Mouse (Mus musculus) forebrain, embryonic 11.5 days (tissue): ENCODE measurements at regions not wholly inside any gene's neighbourhood (a gene's known extent, or its start where the extent isn't known, plus 50 kb on each side); places are given as distances from the start of the nearest gene placed in this dataset.
A peak's percentile ranks its signal among the peaks of the same experiment; 100 is the strongest.

Experiments
- ATAC-seq: fragments of 200-750 bp; cut with Nextera tagmentation; replicated peaks from 2 replicates; pipeline ENCODE4 v1.8.0; 2017; ENCODE audit warnings: moderate TSS enrichment; ENCODE audit not compliant: low FRiP score
- DNase-seq: peaks from one replicate; pipeline ENCODE4 v3.0.0-alpha.2; 2017; ENCODE audit warnings: low spot score
- H3K27ac ChIP-seq: fragments of 300-500 bp; sonication (generic); 2 replicates; pipeline ENCODE4 v1.5.1; 2014; ENCODE audit warnings: low read depth, low read length
- H3K27me3 ChIP-seq: fragments of 300-500 bp; sonication (generic); 2 replicates; pipeline ENCODE4 v1.6.1; 2014; ENCODE audit warnings: mild to moderate bottlenecking, low read length, mixed read lengths; ENCODE audit not compliant: control insufficient read depth, insufficient read depth
- H3K36me3 ChIP-seq: fragments of 300-500 bp; sonication (generic); 2 replicates; pipeline ENCODE4 v1.6.1; 2014; ENCODE audit warnings: mild to moderate bottlenecking, low read length, moderate library complexity, mixed read lengths; ENCODE audit not compliant: control insufficient read depth, insufficient read depth
- H3K4me1 ChIP-seq: fragments of 300-500 bp; sonication (generic); replicated peaks from 2 replicates; pipeline ENCODE4 v1.6.1; 2014; ENCODE audit warnings: low read length, mixed read lengths; ENCODE audit not compliant: control insufficient read depth, insufficient read depth
- H3K4me2 ChIP-seq: fragments of 300-500 bp; sonication (generic); 2 replicates; pipeline ENCODE4 v1.6.1; 2014; ENCODE audit warnings: low read depth, mild to moderate bottlenecking, low read length, moderate library complexity, mixed read lengths; ENCODE audit not compliant: severe bottlenecking
- H3K4me3 ChIP-seq: fragments of 300-500 bp; sonication (generic); 2 replicates; pipeline ENCODE4 v1.5.1; 2014; ENCODE audit warnings: low read depth, low read length
- H3K9ac ChIP-seq: fragments of 300-500 bp; sonication (generic); 2 replicates; pipeline ENCODE4 v1.6.1; 2014; ENCODE audit warnings: low read length
- H3K9me3 ChIP-seq: fragments of 300-500 bp; sonication (generic); 2 replicates; pipeline ENCODE4 v1.6.1; 2016; ENCODE audit warnings: low read length, mixed read lengths; ENCODE audit not compliant: control insufficient read depth
- WGBS: fragments of 180-500 bp; shearing (Covaris S2); extraction: QIAGEN DNeasy Blood & Tissue Kit; methylation state at CpG from one replicate; pipeline ENCODE4 v1.1.7; 2014; 5-methylcytosine and 5-hydroxymethylcytosine counted together

DNA sequence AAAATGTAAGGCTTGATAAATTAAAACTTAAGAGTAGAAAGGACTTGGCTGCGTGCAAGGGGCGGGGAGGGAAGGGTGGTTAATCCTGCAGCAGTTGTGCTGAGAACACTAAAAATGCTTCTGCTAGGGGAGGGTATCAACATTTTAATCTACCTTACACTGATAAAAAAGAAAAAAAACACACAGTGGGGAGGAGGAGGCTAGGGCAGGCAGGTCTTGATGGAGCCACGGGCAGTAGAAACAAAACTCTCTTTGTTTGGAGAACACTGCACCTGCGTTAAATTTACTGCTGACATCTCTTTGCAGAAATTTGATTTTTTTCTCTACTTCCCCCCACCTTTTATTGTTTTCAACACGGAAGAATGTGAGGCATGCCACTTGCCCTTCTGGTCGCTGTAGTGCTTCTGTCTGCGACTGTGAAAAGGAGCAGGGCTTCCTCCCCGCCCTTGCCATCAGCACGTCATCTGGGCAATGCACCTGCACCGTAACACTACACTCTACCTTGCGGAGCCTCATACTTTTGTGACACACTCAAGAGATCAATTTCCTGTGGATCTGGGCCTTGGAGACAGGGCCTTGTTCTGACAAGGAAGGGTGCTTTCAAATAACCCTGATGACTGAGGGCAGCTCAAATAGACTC lies 211.7 kb downstream of the Spry2 start:
- Histone ChIP-seq H3K9me3 (no peaks in the 10 kb centered on the region), H3K27ac (no peak overlapping the region), H3K27me3 (no peaks in the 10 kb centered on the region), H3K9ac (no peak overlapping the region), H3K36me3 (no peaks in the 10 kb centered on the region), H3K4me3 (no peak overlapping the region), H3K4me1 (0 out of 2 replicates have a peak, but pooled peaks cover 2% of the 10 kb centered on the region), H3K4me2 (no peak overlapping the region)
- ATAC-seq (no peak), DNase-seq (no peak)
- WGBS: 52% methylated on average over 11 of the region's 11 CpGs

DNA sequence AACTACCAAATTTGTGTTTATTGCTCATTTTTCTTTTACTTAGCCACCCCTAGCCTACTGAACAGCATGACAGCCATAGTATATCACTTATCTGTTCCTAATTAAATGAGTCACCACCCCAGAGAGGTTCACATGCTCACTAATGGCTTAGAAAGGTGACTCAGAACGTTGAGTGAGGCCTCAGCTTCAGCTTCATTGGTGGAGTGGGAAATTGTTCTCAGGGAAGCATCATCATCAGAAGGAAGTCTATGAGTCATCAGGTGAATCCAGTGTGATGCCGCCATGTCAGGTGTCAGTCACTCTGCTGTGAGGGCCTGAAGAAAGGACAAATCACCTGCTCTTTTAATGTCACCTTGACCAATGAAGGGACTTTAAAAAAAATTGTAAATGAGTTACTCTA lies 212.3 kb downstream of the Spry2 start:
- Histone ChIP-seq H3K9me3 (no peaks in the 10 kb centered on the region), H3K9ac (no peak overlapping the region), H3K4me3 (no peak overlapping the region), H3K27ac (no peak overlapping the region), H3K27me3 (no peaks in the 10 kb centered on the region), H3K4me1 (0 out of 2 replicates have a peak, but pooled peaks cover 2% of the 10 kb centered on the region), H3K36me3 (no peaks in the 10 kb centered on the region), H3K4me2 (no peak overlapping the region)
- DNase-seq: no peak
- ATAC-seq: no peak
- 76% methylated on average over 2 of the region's 2 CpGs for WGBS

DNA sequence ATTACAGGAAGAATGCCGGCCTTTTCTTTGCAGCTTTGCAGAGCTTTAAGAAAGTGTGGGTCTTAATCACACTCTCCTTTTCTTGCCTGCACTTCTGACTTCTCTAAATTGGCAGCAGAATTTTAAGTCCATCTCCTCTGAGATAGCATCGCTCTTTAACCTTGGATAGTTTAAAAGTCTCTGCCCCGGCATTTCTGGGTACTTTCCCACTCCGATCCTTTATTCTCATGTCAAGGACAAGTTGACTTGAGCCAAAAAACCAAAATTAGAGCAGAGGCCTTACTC lies 220.0 kb downstream of the Spry2 start:
- no peak for DNase-seq
- H3K4me3 ChIP-seq: no peak overlapping the region
- peak overlapping the region; percentile 37; the same call in 1 of the 2 replicates for H3K4me2 ChIP-seq
- H3K36me3 ChIP-seq: no peaks in the 10 kb centered on the region
- no peak for ATAC-seq
- H3K4me1 ChIP-seq: peaks cover 7% of the 10 kb centered on the region; the same call in 1 of the 2 replicates
- H3K27ac ChIP-seq: no peak overlapping the region
- no peaks in the 10 kb centered on the region; the same call in 1 of the 2 replicates for H3K27me3 ChIP-seq
- H3K9me3 ChIP-seq: no peaks in the 10 kb centered on the region
- under 1% methylated on average over 4 of the region's 4 CpGs for WGBS
- no peak overlapping the region for H3K9ac ChIP-seq

DNA sequence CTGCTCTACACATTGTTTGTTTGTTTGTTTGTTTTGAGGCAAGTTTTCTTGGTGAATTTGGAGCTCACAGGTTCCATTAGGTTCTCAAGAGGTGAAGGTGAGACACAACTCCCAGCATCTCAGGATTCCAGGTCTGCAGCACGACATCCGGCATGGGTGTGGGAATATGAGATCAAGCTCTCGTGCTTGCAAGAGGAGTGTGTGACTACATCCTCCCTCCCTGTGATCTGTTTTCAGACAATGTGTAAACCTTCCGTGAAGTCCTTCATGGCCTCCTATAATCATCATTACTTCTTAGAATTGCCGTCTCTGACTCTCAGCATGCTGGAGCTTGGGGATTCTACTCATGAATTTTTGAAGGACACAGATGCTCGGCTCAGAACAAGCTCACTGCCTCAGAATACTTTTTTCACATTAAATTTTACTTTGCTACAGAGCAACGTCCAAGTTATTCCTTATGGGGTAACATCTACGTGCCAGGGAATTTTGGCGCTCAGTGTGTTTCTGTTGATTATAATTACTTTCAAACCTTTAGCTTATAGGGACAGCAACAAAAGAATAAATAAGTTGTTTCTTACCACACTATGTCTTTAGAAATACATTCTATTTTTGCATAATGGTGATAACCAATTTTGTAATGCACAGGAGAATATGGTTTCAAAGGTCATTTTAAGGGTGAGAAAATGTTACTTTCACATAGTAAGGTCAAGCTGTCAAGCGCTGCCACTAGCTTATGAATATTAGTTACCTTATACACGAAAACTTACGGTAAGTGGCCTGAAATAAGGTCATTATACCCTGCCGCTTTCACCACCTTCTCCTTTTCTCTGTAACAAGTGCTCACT lies 220.6 kb downstream of the Spry2 start:
- 29% methylated on average over 13 of the region's 13 CpGs for WGBS
- peak; percentile 80 for ATAC-seq
- no peak for DNase-seq
- Histone ChIP-seq H3K27ac (no peak overlapping the region), H3K4me3 (no peak overlapping the region), H3K4me2 (peak overlapping the region; percentile 37; the same call in 1 of the 2 replicates), H3K27me3 (no peaks in the 10 kb centered on the region; the same call in 1 of the 2 replicates), H3K9me3 (peaks cover 2% of the 10 kb centered on the region; the same call in 1 of the 2 replicates), H3K36me3 (no peaks in the 10 kb centered on the region), H3K9ac (no peak overlapping the region), H3K4me1 (peaks cover 7% of the 10 kb centered on the region; the same call in 1 of the 2 replicates)

DNA sequence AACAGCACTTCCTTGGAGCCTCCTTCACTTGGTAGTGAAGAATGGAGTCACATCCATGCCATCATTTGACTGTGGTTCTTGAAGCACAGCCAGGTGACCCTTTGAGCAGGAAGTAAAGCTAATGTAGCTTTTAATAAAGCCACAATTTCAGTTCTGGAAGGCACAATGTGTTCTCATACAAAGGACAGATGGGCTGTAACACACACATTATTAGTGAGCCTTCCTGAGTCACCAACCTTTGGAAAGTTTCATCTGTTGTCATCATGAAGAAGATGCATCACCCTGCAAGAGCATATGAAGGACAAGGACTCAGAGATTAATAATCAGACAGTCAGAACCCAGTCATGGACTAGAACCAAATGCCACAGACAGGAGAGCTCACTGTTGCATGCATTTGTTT lies 221.6 kb downstream of the Spry2 start:
- H3K27me3 ChIP-seq: no peaks in the 10 kb centered on the region; the same call in 1 of the 2 replicates
- peaks cover 7% of the 10 kb centered on the region; the same call in 1 of the 2 replicates for H3K4me1 ChIP-seq
- H3K9ac ChIP-seq: no peak overlapping the region
- peaks cover 5% of the 10 kb centered on the region; the same call in 1 of the 2 replicates for H3K9me3 ChIP-seq
- no peak for ATAC-seq
- DNase-seq: no peak
- no peak overlapping the region for H3K4me2 ChIP-seq
- no peaks in the 10 kb centered on the region for H3K36me3 ChIP-seq
- no peak overlapping the region for H3K4me3 ChIP-seq
- H3K27ac ChIP-seq: no peak overlapping the region

DNA sequence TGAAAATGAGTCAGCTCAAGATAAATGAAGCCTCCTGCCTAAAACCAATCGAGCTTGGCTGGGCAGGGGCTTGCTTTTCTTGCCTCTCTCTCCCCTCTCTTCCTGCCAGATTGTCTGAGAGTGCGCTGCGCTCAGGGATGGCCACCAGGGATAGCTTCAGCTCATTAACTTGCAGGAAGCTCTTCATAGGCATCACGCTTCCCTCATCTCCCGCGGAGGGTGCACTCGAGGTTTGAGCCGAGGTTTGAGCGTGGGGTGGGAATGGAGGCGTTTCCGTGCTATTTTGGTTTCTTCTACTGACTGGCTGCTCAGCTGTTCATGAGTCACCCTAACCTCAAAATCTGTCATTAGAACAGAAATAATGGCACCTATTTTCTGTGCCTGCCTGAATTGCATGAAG lies 227.7 kb downstream of the Spry2 start:
- Histone ChIP-seq H3K27ac (no peak overlapping the region), H3K4me2 (no peak overlapping the region), H3K9ac (no peak overlapping the region), H3K4me3 (no peak overlapping the region), H3K9me3 (peaks cover 5% of the 10 kb centered on the region; the same call in 1 of the 2 replicates), H3K4me1 (0 out of 2 replicates have a peak, but pooled peaks cover 2% of the 10 kb centered on the region), H3K27me3 (no peaks in the 10 kb centered on the region), H3K36me3 (no peaks in the 10 kb centered on the region)
- ATAC-seq (no peak), DNase-seq (no peak)
- WGBS: 55% methylated on average over 11 of the region's 11 CpGs

DNA sequence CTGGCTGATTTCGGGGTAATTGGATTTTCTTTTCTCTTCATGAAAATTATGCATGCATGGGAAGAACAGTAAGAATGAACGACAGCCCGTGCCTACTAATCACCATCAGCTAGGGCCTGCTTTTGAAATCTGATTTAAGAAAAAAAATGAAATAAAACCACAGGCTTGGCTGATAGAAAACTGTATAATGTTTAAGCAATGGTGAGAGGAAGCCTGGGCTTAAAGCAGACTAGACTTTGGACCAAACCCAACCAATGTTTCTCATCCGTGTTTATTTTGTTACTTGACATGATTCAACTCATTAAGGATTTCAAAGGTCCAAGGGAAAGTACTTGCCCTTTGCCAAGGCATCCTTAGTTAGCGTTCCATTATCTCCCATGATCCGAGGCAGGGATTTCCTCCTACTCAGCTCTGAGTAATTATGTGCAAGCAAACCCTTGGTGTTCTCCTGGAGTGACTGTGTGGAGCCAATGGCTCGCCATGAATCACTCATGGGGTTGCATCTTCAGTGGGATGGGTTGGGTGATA lies 231.9 kb downstream of the Spry2 start:
- DNase-seq: no peak
- Histone ChIP-seq H3K27me3 (no peaks in the 10 kb centered on the region), H3K9ac (no peak overlapping the region), H3K27ac (no peak overlapping the region), H3K36me3 (no peaks in the 10 kb centered on the region), H3K9me3 (no peaks in the 10 kb centered on the region), H3K4me2 (no peak overlapping the region), H3K4me1 (0 out of 2 replicates have a peak, but pooled peaks cover 2% of the 10 kb centered on the region), H3K4me3 (no peak overlapping the region)
- WGBS: 47% methylated on average over 7 of the region's 7 CpGs
- peak; percentile 57 for ATAC-seq

DNA sequence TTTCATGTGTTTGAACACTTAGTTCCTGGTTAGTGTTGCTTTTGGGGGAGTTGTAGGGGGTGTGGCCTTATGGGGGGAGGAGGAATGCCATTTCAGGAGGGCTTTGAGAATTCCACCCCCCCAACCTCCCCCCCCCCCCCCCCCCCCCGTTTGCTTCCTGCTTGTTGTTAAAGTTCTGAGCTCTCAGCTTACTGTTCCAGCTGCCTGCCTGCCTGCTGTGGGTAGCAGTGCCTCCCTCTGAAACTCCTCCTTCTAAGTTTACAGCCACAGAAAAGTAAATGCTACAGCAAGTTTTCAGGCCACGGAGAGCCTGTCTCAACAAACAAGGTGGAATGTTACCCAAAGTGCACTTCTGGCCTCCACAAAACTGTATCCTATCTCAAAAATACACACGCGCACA lies 233.1 kb downstream of the Spry2 start:
- H3K4me1 ChIP-seq: 0 out of 2 replicates have a peak, but pooled peaks cover 2% of the 10 kb centered on the region

More for the DNA sequence above, 233.1 kb downstream of the Spry2 start:
- WGBS: 61% methylated on average over 4 of the region's 4 CpGs
- H3K9ac ChIP-seq: no peak overlapping the region
- no peaks in the 10 kb centered on the region for H3K27me3 ChIP-seq
- ATAC-seq: no peak
- no peaks in the 10 kb centered on the region for H3K36me3 ChIP-seq
- H3K27ac ChIP-seq: no peak overlapping the region
- no peak for DNase-seq
- no peaks in the 10 kb centered on the region for H3K9me3 ChIP-seq
- H3K4me2 ChIP-seq: no peak overlapping the region
- no peak overlapping the region for H3K4me3 ChIP-seq
